Mouse (Mus musculus) CH12.LX (cell line): ENCODE results near the gene Taf10. TPM values are rescaled to one million over a fixed set of nuclear protein-coding genes. Genes with fewer than 3 reads are reported as not detected.

Source experiments
- DNase-seq: peaks from one replicate; pipeline ENCODE4 v3.0.0-alpha.2; 2013; ENCODE audit errors: extremely low read depth
- H3K27ac ChIP-seq: 2 replicates; pipeline ENCODE4 v1.5.1; 2012; ENCODE audit warnings: low read depth, mild to moderate bottlenecking, control low read depth, moderate library complexity; ENCODE audit not compliant: insufficient read depth
- H3K27me3 ChIP-seq: replicated peaks from 2 replicates; pipeline ENCODE3; 2012; ENCODE audit warnings: inconsistent platforms
- H3K36me3 ChIP-seq, 2 experiments: replicated peaks in 1 of 2; 2 replicates each; pipeline versions ENCODE3 to v1.6.1; 2012; ENCODE audit warnings: inconsistent platforms in 1 of 2, low read length in 1 of 2, mild to moderate bottlenecking in 1 of 2, mixed read lengths in 1 of 2, moderate library complexity in 1 of 2; ENCODE audit not compliant: control insufficient read depth in 1 of 2, insufficient read depth in 1 of 2
- H3K4me1 ChIP-seq, 2 experiments: 2 replicates each; pipeline ENCODE4 v1.6.1; 2012; ENCODE audit warnings: inconsistent platforms in 1 of 2, moderate library complexity in 1 of 2; ENCODE audit not compliant: insufficient read depth in 2 of 2, control insufficient read depth in 1 of 2
- H3K4me2 ChIP-seq: 2 replicates; pipeline ENCODE4 v1.6.1; 2012; ENCODE audit warnings: low read depth, mild to moderate bottlenecking, control low read depth; ENCODE audit not compliant: poor library complexity, insufficient read depth, severe bottlenecking
- H3K4me3 ChIP-seq, 3 experiments: fragments of 150-350 bp in 1 of 3; sonication (generic) in 1 of 3; replicated peaks in 1 of 3; 2 replicates each; pipeline versions ENCODE3 to v1.5.1; 2011 to 2012; ENCODE audit warnings: low read depth in 2 of 3, low read length in 2 of 3, mild to moderate bottlenecking in 2 of 3, moderate library complexity in 2 of 3, control low read depth in 1 of 3, improper control_type of control experiment in 1 of 3, inconsistent platforms in 1 of 3, mixed read lengths in 1 of 3; ENCODE audit not compliant: poor library complexity in 1 of 3
- H3K79me2 ChIP-seq: replicated peaks from 2 replicates; pipeline ENCODE4 v1.6.1; 2012; ENCODE audit warnings: mild to moderate bottlenecking, moderate library complexity; ENCODE audit not compliant: control insufficient read depth, poor library complexity, insufficient read depth, severe bottlenecking; ENCODE audit errors: extremely low read depth
- H3K9ac ChIP-seq: 2 replicates; pipeline ENCODE4 v1.6.1; 2012; ENCODE audit warnings: low read depth, mild to moderate bottlenecking, control low read depth, moderate library complexity; ENCODE audit not compliant: insufficient read depth
- H3K9me3 ChIP-seq: replicated peaks from 2 replicates; pipeline ENCODE3; 2012; ENCODE audit warnings: low read length, inconsistent platforms, mixed read lengths
- BHLHE40 ChIP-seq: IDR thresholded peaks from 2 replicates; pipeline ENCODE4 v1.6.1; 2011; ENCODE audit warnings: mild to moderate bottlenecking, low read depth, low read length, improper control_type of control experiment
- CHD2 ChIP-seq: IDR thresholded peaks from 2 replicates; pipeline ENCODE4 v1.6.1; 2011; ENCODE audit warnings: low read length, improper control_type of control experiment
- CTCF ChIP-seq, 2 experiments: IDR thresholded peaks in 1 of 2; conservative IDR thresholded peaks in 1 of 2; 2 replicates each; pipeline ENCODE4 v1.5.1; 2011 to 2012; ENCODE audit warnings: low read depth in 2 of 2, low read length in 2 of 2, improper control_type of control experiment in 1 of 2, inconsistent platforms in 1 of 2, mild to moderate bottlenecking in 1 of 2, moderate library complexity in 1 of 2
- E2F4 ChIP-seq: IDR thresholded peaks from 2 replicates; pipeline ENCODE4 v1.6.1; 2011; ENCODE audit warnings: low read depth, low read length, improper control_type of control experiment; ENCODE audit not compliant: insufficient replicate concordance
- ELF1 ChIP-seq: IDR thresholded peaks from 2 replicates; pipeline ENCODE4 v1.6.1; 2014; ENCODE audit warnings: low read depth, mild to moderate bottlenecking, inconsistent platforms, low read length, improper control_type of control experiment
- EP300 ChIP-seq: IDR thresholded peaks from 2 replicates; pipeline ENCODE4 v1.6.1; 2011; ENCODE audit warnings: low read length, improper control_type of control experiment
- ETS1 ChIP-seq: conservative IDR thresholded peaks from 2 replicates; pipeline ENCODE4 v1.6.1; 2012; ENCODE audit warnings: low read depth, mild to moderate bottlenecking, inconsistent platforms, low read length, improper control_type of control experiment, moderate library complexity
- GABPA ChIP-seq: IDR thresholded peaks from 2 replicates; pipeline ENCODE4 v1.6.1; 2012; ENCODE audit warnings: low read depth, low read length, improper control_type of control experiment, inconsistent platforms; ENCODE audit not compliant: insufficient replicate concordance
- HCFC1 ChIP-seq: IDR thresholded peaks from 2 replicates; pipeline ENCODE4 v1.6.1; 2012; ENCODE audit warnings: low read depth, mild to moderate bottlenecking, inconsistent platforms, low read length, improper control_type of control experiment
- IRF4 ChIP-seq: IDR thresholded peaks from 2 replicates; pipeline ENCODE4 v1.6.1; 2014; ENCODE audit warnings: low read depth, mild to moderate bottlenecking, inconsistent platforms, low read length, improper control_type of control experiment
- JUN ChIP-seq: IDR thresholded peaks from 2 replicates; pipeline ENCODE4 v1.6.1; 2011; ENCODE audit warnings: low read depth, mild to moderate bottlenecking, low read length, improper control_type of control experiment, moderate library complexity; ENCODE audit not compliant: insufficient read depth
- JUND ChIP-seq: conservative IDR thresholded peaks from 2 replicates; pipeline ENCODE4 v1.6.1; 2011; ENCODE audit warnings: low read depth, low read length, improper control_type of control experiment
- KAT2A ChIP-seq: IDR thresholded peaks from 2 replicates; pipeline ENCODE4 v1.6.1; 2012; ENCODE audit warnings: low read length, improper control_type of control experiment, inconsistent platforms; ENCODE audit not compliant: insufficient replicate concordance
- MAFK ChIP-seq: IDR thresholded peaks from 2 replicates; pipeline ENCODE4 v1.6.1; 2011; ENCODE audit warnings: low read length, improper control_type of control experiment; ENCODE audit not compliant: insufficient replicate concordance
- MAX ChIP-seq: IDR thresholded peaks from 2 replicates; pipeline ENCODE4 v1.6.1; 2011; ENCODE audit warnings: low read length, improper control_type of control experiment
- MAZ ChIP-seq: IDR thresholded peaks from 2 replicates; pipeline ENCODE4 v1.6.1; 2012; ENCODE audit warnings: low read depth, mild to moderate bottlenecking, inconsistent platforms, low read length, improper control_type of control experiment, moderate library complexity
- MEF2A ChIP-seq: IDR thresholded peaks from 2 replicates; pipeline ENCODE4 v1.6.1; 2014; ENCODE audit warnings: low read depth, mild to moderate bottlenecking, inconsistent platforms, low read length, improper control_type of control experiment, borderline replicate concordance
- MXI1 ChIP-seq: IDR thresholded peaks from 2 replicates; pipeline ENCODE4 v1.6.1; 2011; ENCODE audit warnings: mild to moderate bottlenecking, low read depth, low read length, improper control_type of control experiment
- MYC ChIP-seq: IDR thresholded peaks from 2 replicates; pipeline ENCODE4 v1.6.1; 2011; ENCODE audit warnings: low read depth, mild to moderate bottlenecking, improper control_type of control experiment, low read length
- NELFE ChIP-seq: IDR thresholded peaks from 2 replicates; pipeline ENCODE4 v1.6.1; 2011; ENCODE audit warnings: low read depth, low read length, improper control_type of control experiment
- NRF1 ChIP-seq: IDR thresholded peaks from 2 replicates; pipeline ENCODE4 v1.6.1; 2014; ENCODE audit warnings: low read depth, mild to moderate bottlenecking, inconsistent platforms, low read length, improper control_type of control experiment, moderate library complexity
- PAX5 ChIP-seq: IDR thresholded peaks from 2 replicates; pipeline ENCODE4 v1.6.1; 2012; ENCODE audit warnings: low read length, inconsistent platforms, mixed read lengths
- POLR2A ChIP-seq: IDR thresholded peaks from 2 replicates; pipeline ENCODE4 v1.6.1; 2011; ENCODE audit warnings: low read depth, mild to moderate bottlenecking, improper control_type of control experiment, low read length
- POLR2AphosphoS2 ChIP-seq: IDR thresholded peaks from 2 replicates; pipeline ENCODE4 v1.6.1; 2011; ENCODE audit warnings: low read depth, low read length, improper control_type of control experiment
- RAD21 ChIP-seq: IDR thresholded peaks from 2 replicates; pipeline ENCODE4 v1.6.1; 2011; ENCODE audit warnings: low read depth, mild to moderate bottlenecking, low read length, improper control_type of control experiment, moderate library complexity
- RCOR1 ChIP-seq: conservative IDR thresholded peaks from 2 replicates; pipeline ENCODE4 v1.6.1; 2012; ENCODE audit warnings: low read depth, mild to moderate bottlenecking, inconsistent platforms, low read length, improper control_type of control experiment
- SIN3A ChIP-seq: IDR thresholded peaks from 2 replicates; pipeline ENCODE4 v1.6.1; 2012; ENCODE audit warnings: low read length, improper control_type of control experiment, inconsistent platforms
- SMC3 ChIP-seq: IDR thresholded peaks from 2 replicates; pipeline ENCODE4 v1.6.1; 2011; ENCODE audit warnings: low read depth, low read length, improper control_type of control experiment
- TBP ChIP-seq: conservative IDR thresholded peaks from 2 replicates; pipeline ENCODE4 v1.6.1; 2011; ENCODE audit warnings: low read depth, low read length, improper control_type of control experiment
- TCF12 ChIP-seq: IDR thresholded peaks from 2 replicates; pipeline ENCODE4 v1.6.1; 2014; ENCODE audit warnings: low read depth, mild to moderate bottlenecking, inconsistent platforms, low read length, improper control_type of control experiment
- UBTF ChIP-seq: IDR thresholded peaks from 2 replicates; pipeline ENCODE4 v1.6.1; 2012; ENCODE audit warnings: low read depth, mild to moderate bottlenecking, inconsistent platforms, low read length, improper control_type of control experiment, moderate library complexity
- USF1 ChIP-seq: IDR thresholded peaks from 2 replicates; pipeline ENCODE4 v1.6.1; 2014; ENCODE audit warnings: low read depth, mild to moderate bottlenecking, inconsistent platforms, low read length, improper control_type of control experiment
- USF2 ChIP-seq: conservative IDR thresholded peaks from 2 replicates; pipeline ENCODE4 v1.6.1; 2011; ENCODE audit warnings: low read depth, low read length, improper control_type of control experiment
- ZC3H11A ChIP-seq: IDR thresholded peaks from 2 replicates; pipeline ENCODE4 v1.6.1; 2012; ENCODE audit warnings: low read depth, mild to moderate bottlenecking, inconsistent platforms, low read length, improper control_type of control experiment
- ZKSCAN1 ChIP-seq: IDR thresholded peaks from 2 replicates; pipeline ENCODE4 v1.6.1; 2012; ENCODE audit warnings: low read depth, inconsistent platforms, low read length, improper control_type of control experiment, borderline replicate concordance
- ZMIZ1 ChIP-seq: IDR thresholded peaks from 2 replicates; pipeline ENCODE4 v1.6.1; 2012; ENCODE audit warnings: low read depth, mild to moderate bottlenecking, inconsistent platforms, low read length, improper control_type of control experiment
- dilution Hi-C: fragments of 300-500 bp; cut with MboI; formaldehyde crosslinking; loops from 2 replicates; pipeline ENCODE4 v1.14.3; 2020; ENCODE audit warnings: low sequenced_read_pairs; ENCODE audit not compliant: extremely low pct_unique_long_range_greater_than_20kb, extremely low pct_ligation_motif_present
- in situ Hi-C: fragments of 300-500 bp; cut with MboI; formaldehyde crosslinking; loops from 3 replicates; pipeline ENCODE4 v1.14.3; 2019; ENCODE audit warnings: low sequenced_read_pairs, low pct_ligation_motif_present, low pct_unique_long_range_greater_than_20kb, mixed read lengths
- polyA plus RNA-seq: library from polyadenylated mRNA; unstranded; fragments of >175 nt; gene quantifications from 2 replicates; pipeline ENCODE4 v1.2.1, GENCODE M21; 2012; ENCODE audit warnings: low read depth; ENCODE audit not compliant: insufficient read length
- total RNA-seq, 2 experiments: library from RNA; depleted of rRNA; stranded (reverse); fragments of 300-350 nt in 1 of 2; fragments of >200 nt in 1 of 2; gene quantifications; 2 replicates each; pipeline ENCODE4 v1.2.3; 2012 to 2014

Taf10 gene
- total RNA-seq (2012; rRNA removed) (259 and 331 TPM in 2 replicates), total RNA-seq (2014; rRNA removed) (259 and 461 TPM in 2 replicates), polyA plus RNA-seq (297 and 330 TPM in 2 replicates)

- H3K36me3 ChIP-seq = peaks cover 57 to 72% of the 10 kb centered on the region in 2 experiments
- peak within 1 kb of the TSS; percentile 94 for H3K9ac ChIP-seq
Measured at GRCm38 (mm10) chr7:105743926-105744590, at the start of gene Taf10. Gene Taf10 (minus strand): TSS chr7:105744361.

GRCm38 (mm10) chr7:105793701-105794100, 49.5 kb upstream of the Taf10 start:
- in situ Hi-C loops = no loop called here
- dilution Hi-C loops = no loop called here

More at GRCm38 (mm10) chr7:105743926-105744590, at the start of gene Taf10:
- H3K4me1 ChIP-seq = peaks cover 5 to 37% of the 10 kb centered on the region in 2 experiments
- H3K27me3 ChIP-seq = no peaks in the 10 kb centered on the region
- dilution Hi-C loops (no loop called here), in situ Hi-C loops (loop anchor here (5.0 kb wide), 1 partner anchor 63 kb away; no protein-coding TSS in a partner anchor)
- peak; percentile 93 for DNase-seq
- no peaks in the 10 kb centered on the region for H3K9me3 ChIP-seq
- peak within 1 kb of the TSS; percentile 62 for H3K4me2 ChIP-seq
- peak within 1 kb of the TSS; percentile 81 to 99 (median 95) for H3K4me3 ChIP-seq
- H3K27ac ChIP-seq = peak within 1 kb of the TSS; percentile 34; the same call in 1 of the 2 replicates
- TF ChIP-seq UBTF = peak; percentile 77; the same call in 1 of the 2 replicates
- no peak for TF ChIP-seq MAFK
- TF ChIP-seq POLR2AphosphoS2 = peak; percentile 78; the same call in 1 of the 2 replicates
- TF ChIP-seq MYC = peak; percentile 63; the same call in 1 of the 2 replicates
- TF ChIP-seq E2F4 = 0 out of 2 replicates have a peak, but pooled peaks have one; percentile 61
- TF ChIP-seq EP300 = no peak
- TF ChIP-seq ETS1 = 0 out of 2 replicates have a peak, but pooled peaks have one; percentile 34
- TF ChIP-seq TCF12 = peak; percentile 77
- TF ChIP-seq SMC3 = peak; percentile 60
- TF ChIP-seq GABPA = no peak
- peak; percentile 58; the same call in 1 of the 2 replicates for TF ChIP-seq MEF2A
- TF ChIP-seq USF1 = no peak
- 0 out of 2 replicates have a peak, but pooled peaks have one; percentile 18 for TF ChIP-seq IRF4
- TF ChIP-seq CTCF (conservative IDR thresholded peaks at IDR 0.05 in 1 of 2, IDR thresholded peaks at IDR 0.05 in 1 of 2; ENCODE audit: low read depth in 2 of 2, low read length in 2 of 2) = peak in 1 of 2 experiments; percentile 65; a peak in 2 of 4 replicates
- no peak for TF ChIP-seq ZC3H11A
- no peak for TF ChIP-seq JUND
- peak; percentile 90 for TF ChIP-seq ZMIZ1
- TF ChIP-seq MAX = peak; percentile 70; the same call in 1 of the 2 replicates
- no peak for TF ChIP-seq ZKSCAN1
- TF ChIP-seq RAD21 = peak; percentile 59
- TF ChIP-seq TBP = peak; percentile 56; the same call in 1 of the 2 replicates
- peak; percentile 61 for TF ChIP-seq NRF1
- peak; percentile 85 for TF ChIP-seq NELFE
- peak; percentile 75 for TF ChIP-seq MAZ
- TF ChIP-seq PAX5 = no peak
- TF ChIP-seq RCOR1 = 0 out of 2 replicates have a peak, but pooled peaks have one; percentile 19
- no peak for TF ChIP-seq JUN
- TF ChIP-seq CHD2 = no peak
- peak; percentile 83 for TF ChIP-seq POLR2A
- peak; percentile 74; the same call in 1 of the 2 replicates for TF ChIP-seq KAT2A
- peak; percentile 81 for TF ChIP-seq HCFC1
- peak; percentile 58 for TF ChIP-seq BHLHE40
- peak; percentile 94 for TF ChIP-seq SIN3A
- peak; percentile 86; the same call in 1 of the 2 replicates for TF ChIP-seq MXI1
- TF ChIP-seq ELF1 = peak; percentile 96
- H3K79me2 ChIP-seq = peaks cover 10% of the 10 kb centered on the region; the same call in 1 of the 2 replicates

More at GRCm38 (mm10) chr7:105793701-105794100, 49.5 kb upstream of the Taf10 start:
- no peak overlapping the region for H3K4me3 ChIP-seq
- H3K9me3 ChIP-seq = no peaks in the 10 kb centered on the region
- H3K27ac ChIP-seq = no peak overlapping the region
- no peaks in the 10 kb centered on the region for H3K79me2 ChIP-seq
- H3K4me1 ChIP-seq = no peaks in the 10 kb centered on the region
- no peak for TF ChIP-seq SIN3A
- TF ChIP-seq IRF4 = no peak
- TF ChIP-seq HCFC1 = no peak
- no peak for TF ChIP-seq JUN
- TF ChIP-seq MEF2A = no peak
- no peak for TF ChIP-seq PAX5
- TF ChIP-seq TCF12 = no peak
- no peak for TF ChIP-seq NELFE
- no peak for TF ChIP-seq USF2
- TF ChIP-seq MAZ = no peak
- TF ChIP-seq MXI1 = no peak
- TF ChIP-seq ZKSCAN1 = no peak
- no peak for TF ChIP-seq E2F4
- TF ChIP-seq MAX = no peak
- no peaks in the 10 kb centered on the region for H3K36me3 ChIP-seq
- no peak overlapping the region for H3K4me2 ChIP-seq
- H3K27me3 ChIP-seq = no peaks in the 10 kb centered on the region
- DNase-seq = no peak
- no peak overlapping the region for H3K9ac ChIP-seq
